8 mouse cellular contexts compared by ENCODE assay signal in the genomic region with DNA sequence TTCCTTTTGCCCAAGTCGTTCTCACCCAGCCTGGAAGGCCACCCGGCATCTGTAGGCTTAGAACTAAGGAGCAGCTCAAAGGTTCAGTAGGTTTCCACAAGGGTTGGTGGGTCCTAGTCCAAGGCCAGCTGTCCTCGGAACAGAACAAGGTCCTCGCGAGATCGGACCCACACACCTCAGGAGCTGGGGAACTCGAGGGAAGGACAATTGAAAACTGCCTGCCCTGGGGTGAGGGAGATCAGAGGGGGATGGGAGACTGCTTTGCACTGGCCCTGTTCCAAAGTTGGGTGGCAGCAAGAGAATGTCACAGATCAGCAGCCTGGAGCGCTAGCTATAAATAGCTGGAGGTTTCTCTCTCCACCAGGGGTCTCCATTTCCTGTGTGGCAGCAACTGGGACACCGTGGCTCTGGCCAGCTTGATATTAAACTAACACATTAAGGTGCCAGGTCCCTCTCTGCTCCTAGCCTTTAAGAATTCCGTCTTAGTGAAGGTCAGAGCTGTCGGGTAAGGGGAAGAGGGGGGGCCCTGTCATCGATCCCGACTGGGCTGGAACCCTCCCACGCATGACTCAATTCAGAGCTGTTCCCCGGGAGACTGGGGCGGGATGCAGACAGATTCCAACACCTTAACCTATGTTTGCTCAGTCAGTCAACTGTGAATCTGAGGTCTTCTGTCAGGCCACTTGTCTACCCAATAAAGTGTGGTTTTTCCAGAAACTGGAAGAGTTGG. TPM values are rescaled to one million over a fixed set of nuclear protein-coding genes. Genes with fewer than 3 reads are reported as not detected.
A peak's percentile ranks its signal among the peaks of the same experiment; 100 is the strongest.
DNase-seq lines count a peak whose midpoint lies in the region; ATAC-seq and TF ChIP-seq lines count a peak whose summit lies in the region.

No protein-coding gene starts in this region.

- no peaks in the 10 kb centered on the region for H3K27me3 ChIP-seq in heart, embryonic 15.5 days

- no peak for TF ChIP-seq POLR2A in bone marrow, adult 2 months (IDR thresholded peaks at IDR 0.05; ENCODE audit: borderline replicate concordance, control insufficient read depth, low read depth, low read length)
- TF ChIP-seq POLR2A in olfactory bulb, adult 2 months (IDR thresholded peaks at IDR 0.05; ENCODE audit: insufficient read depth, low read depth, low read length): no peak

- peak overlapping the region in 1 of 2 experiments; percentile 28; a peak in 2 of 4 replicates for H3K4me3 ChIP-seq in ES-E14 (ENCODE audit: insufficient read depth in 1 of 2, low read depth in 1 of 2, low read length in 2 of 2, poor library complexity in 1 of 2, severe bottlenecking in 1 of 2)
- no peak overlapping the region for H3K4me3 ChIP-seq in bone marrow, adult 2 months (replicated peaks; ENCODE audit: control insufficient read depth, low read depth, low read length)
- H3K4me3 ChIP-seq in heart, embryonic 15.5 days: peak overlapping the region; percentile 100
- peak overlapping the region; percentile 54 for H3K4me3 ChIP-seq in olfactory bulb, adult 2 months (ENCODE audit: insufficient read depth, low read depth, low read length)

- H3K4me2 ChIP-seq in heart, embryonic 15.5 days: peak overlapping the region; percentile 73

- H3K9me3 ChIP-seq in ES-E14 (ENCODE audit: control insufficient read depth, insufficient read depth, low read depth, low read length): no peaks in the 10 kb centered on the region
- 0 out of 2 replicates have a peak, but pooled peaks cover 4% of the 10 kb centered on the region for H3K9me3 ChIP-seq in heart, embryonic 15.5 days (replicated peaks)

- TF ChIP-seq CTCF in bone marrow, adult 2 months (IDR thresholded peaks at IDR 0.05; ENCODE audit: control insufficient read depth, insufficient read depth, low read length): 0 out of 2 replicates have a peak, but pooled peaks have one; percentile 22
- TF ChIP-seq CTCF in olfactory bulb, adult 2 months (IDR thresholded peaks at IDR 0.05; ENCODE audit: insufficient read depth, low read depth, low read length): peak; percentile 25; the same call in 1 of the 2 replicates

- peak overlapping the region; percentile 32; the same call in 1 of the 2 replicates for H3K27ac ChIP-seq in ES-E14 (ENCODE audit: insufficient read depth, low read depth, low read length, poor library complexity, severe bottlenecking)
- 0 out of 2 replicates have a peak overlapping the region, but pooled peaks have one; percentile 9 for H3K27ac ChIP-seq in bone marrow, adult 2 months (ENCODE audit: control insufficient read depth, insufficient read depth, low read depth, low read length, poor library complexity)
- H3K27ac ChIP-seq in heart, embryonic 15.5 days: peak overlapping the region; percentile 97
- H3K27ac ChIP-seq in olfactory bulb, adult 2 months (ENCODE audit: insufficient read depth, low read depth, low read length): peak overlapping the region; percentile 98

- 13% methylated on average over 16 of the region's 16 CpGs for WGBS in bone marrow, adult 2 months
- WGBS in heart, embryonic 15.5 days: 5% methylated on average over 16 of the region's 16 CpGs
- WGBS in olfactory bulb, adult 2 months: 7% methylated on average over 16 of the region's 16 CpGs

- in situ Hi-C loops in ES-E14 (cut with MboI; ENCODE audit: low sequenced_read_pairs in 2 of 2, unreplicated experiment in 2 of 2): no loop called here

- no peak for DNase-seq in ES-E14 (ENCODE audit: low read depth, low spot score)
- peak; percentile 53 for DNase-seq in fibroblast of lung, adult 2 months (ENCODE audit: low read depth)
- peak; percentile 82 to 92 for DNase-seq in kidney, postnatal 25 days
- peak; percentile 72 to 80 for DNase-seq in lung, adult 18-20 months
- peak; percentile 67 to 73 for DNase-seq in urinary bladder, postnatal 4 days (ENCODE audit: low spot score in 2 of 2)

- peak; percentile 50 for ATAC-seq in heart, embryonic 15.5 days (replicated peaks; ENCODE audit: insufficient number of reproducible peaks, insufficient read depth, low FRiP score, low read depth)

- peaks cover 4% of the 10 kb centered on the region; the same call in 1 of the 2 replicates for H3K36me3 ChIP-seq in ES-E14 (ENCODE audit: control insufficient read depth, insufficient read depth, low read length, poor library complexity, severe bottlenecking)
- H3K36me3 ChIP-seq in heart, embryonic 15.5 days: peaks cover 21% of the 10 kb centered on the region

- H3K9ac ChIP-seq in ES-E14 (ENCODE audit: insufficient read depth, low read depth, low read length, poor library complexity, severe bottlenecking): peak overlapping the region; percentile 1; the same call in 1 of the 2 replicates
- H3K9ac ChIP-seq in heart, embryonic 15.5 days: peak overlapping the region; percentile 59

- peaks cover 5 to 30% of the 10 kb centered on the region in 2 experiments; a peak in 3 of 4 replicates for H3K4me1 ChIP-seq in ES-E14 (ENCODE audit: control insufficient read depth in 2 of 2, insufficient read depth in 2 of 2, low read length in 2 of 2, poor library complexity in 1 of 2)
- no peaks in the 10 kb centered on the region; the same call in 1 of the 2 replicates for H3K4me1 ChIP-seq in bone marrow, adult 2 months (ENCODE audit: control insufficient read depth, insufficient read depth, low read length)
- peaks cover 39% of the 10 kb centered on the region for H3K4me1 ChIP-seq in heart, embryonic 15.5 days (replicated peaks)
- peaks cover 41% of the 10 kb centered on the region for H3K4me1 ChIP-seq in olfactory bulb, adult 2 months (ENCODE audit: control insufficient read depth, insufficient read depth, low read length)

TF ChIP-seq in ES-E14, 5 proteins besides CTCF, POLR2A, EP300 and RAD21:
- TF ChIP-seq HCFC1 (IDR thresholded peaks at IDR 0.05; ENCODE audit: borderline replicate concordance, insufficient read depth, low read length) (no peak), CHD2 (IDR thresholded peaks at IDR 0.05; ENCODE audit: low read depth, low read length) (no peak), ZNF384 (IDR thresholded peaks at IDR 0.05; ENCODE audit: low read depth, low read length) (no peak), MAFK (IDR thresholded peaks at IDR 0.05; ENCODE audit: insufficient read depth, low read depth, low read length) (no peak), ZC3H11A (IDR thresholded peaks at IDR 0.05; ENCODE audit: borderline replicate concordance, low read depth, low read length) (no peak)

RNA-seq across cellular contexts. Expression of gene Cox14, which starts 1.0 kb away (rescaled TPM):
- total RNA-seq in ES-E14 (2012; rRNA removed): 68.8 and 86.6 TPM in 2 replicates
- 42.7 and 80.8 TPM in 2 replicates for polyA plus RNA-seq in bone marrow, adult 2 months (2011; ENCODE audit: insufficient read depth, insufficient read length, low replicate concordance, missing spikeins)
- polyA plus RNA-seq in heart, embryonic 15.5 days (2015; fragmentation: Nextera tagmentation; extraction: Ambion mirVana): 185 and 187 TPM in 2 replicates
- polyA plus RNA-seq in olfactory bulb, adult 2 months (2012; ENCODE audit: insufficient read depth, insufficient read length, low replicate concordance, missing spikeins): not detected in 2 replicates

RNA-seq across cellular contexts. Expression of gene Gpd1, which starts 7.1 kb away (rescaled TPM):
- total RNA-seq in ES-E14 (2012; rRNA removed): 0.85 and 1.1 TPM in 2 replicates
- polyA plus RNA-seq in bone marrow, adult 2 months (2011; ENCODE audit: insufficient read depth, insufficient read length, low replicate concordance, missing spikeins): 6.6 and 9.3 TPM in 2 replicates
- 1.6 and 2.2 TPM in 2 replicates for polyA plus RNA-seq in heart, embryonic 15.5 days (2015; fragmentation: Nextera tagmentation; extraction: Ambion mirVana)
- not detected in 2 replicates for polyA plus RNA-seq in olfactory bulb, adult 2 months (2012; ENCODE audit: insufficient read depth, insufficient read length, low replicate concordance, missing spikeins)

RNA-seq across cellular contexts. Expression of gene Gm17349, which starts 19.2 kb away (rescaled TPM):
- 2.3 and 2.5 TPM in 2 replicates for total RNA-seq in ES-E14 (2012; rRNA removed)
- polyA plus RNA-seq in bone marrow, adult 2 months (2011; ENCODE audit: insufficient read depth, insufficient read length, low replicate concordance, missing spikeins): not detected in 2 replicates
- polyA plus RNA-seq in heart, embryonic 15.5 days (2015; fragmentation: Nextera tagmentation; extraction: Ambion mirVana): not detected in 2 replicates
- not detected in 2 replicates for polyA plus RNA-seq in olfactory bulb, adult 2 months (2012; ENCODE audit: insufficient read depth, insufficient read length, low replicate concordance, missing spikeins)

RNA-seq across cellular contexts. Expression of gene Smarcd1, which starts 22.5 kb away (rescaled TPM):
- total RNA-seq in ES-E14 (2012; rRNA removed): 62.1 and 76.3 TPM in 2 replicates
- 10.1 and 10.7 TPM in 2 replicates for polyA plus RNA-seq in bone marrow, adult 2 months (2011; ENCODE audit: insufficient read depth, insufficient read length, low replicate concordance, missing spikeins)
- 17.7 and 24.7 TPM in 2 replicates for polyA plus RNA-seq in heart, embryonic 15.5 days (2015; fragmentation: Nextera tagmentation; extraction: Ambion mirVana)
- polyA plus RNA-seq in olfactory bulb, adult 2 months (2012; ENCODE audit: insufficient read depth, insufficient read length, low replicate concordance, missing spikeins): 510 TPM in 1 of 2 replicates, not detected in the other

RNA-seq across cellular contexts. Expression of gene Cers5, which starts 48.2 kb away (rescaled TPM):
- total RNA-seq in ES-E14 (2012; rRNA removed): 107 and 126 TPM in 2 replicates
- polyA plus RNA-seq in bone marrow, adult 2 months (2011; ENCODE audit: insufficient read depth, insufficient read length, low replicate concordance, missing spikeins): 10.8 and 33.1 TPM in 2 replicates
- polyA plus RNA-seq in heart, embryonic 15.5 days (2015; fragmentation: Nextera tagmentation; extraction: Ambion mirVana): 47.6 and 51.1 TPM in 2 replicates
- not detected in 2 replicates for polyA plus RNA-seq in olfactory bulb, adult 2 months (2012; ENCODE audit: insufficient read depth, insufficient read length, low replicate concordance, missing spikeins)

Comparison
In these comparisons a context has a peak if more than half of its experiments do, and no peak if none do; other contexts are left out.
1. H3K27ac ChIP-seq: peak in every context shown above with its lines; median percentile 98 in olfactory bulb, adult 2 months; 97 in heart, embryonic 15.5 days; 32 in ES-E14; 9 in bone marrow, adult 2 months.
2. RNA of gene Cox14, which starts 1.0 kb away (polyA plus RNA-seq): 185 to 187 TPM in heart, embryonic 15.5 days and 42.7 to 80.8 TPM in bone marrow, adult 2 months; not detected in olfactory bulb, adult 2 months; every median in the first group is over 10 times any median in the second.